Mouse (Mus musculus): ENCODE measurements around the gene Irf2.

Irf2 gene

DNA sequence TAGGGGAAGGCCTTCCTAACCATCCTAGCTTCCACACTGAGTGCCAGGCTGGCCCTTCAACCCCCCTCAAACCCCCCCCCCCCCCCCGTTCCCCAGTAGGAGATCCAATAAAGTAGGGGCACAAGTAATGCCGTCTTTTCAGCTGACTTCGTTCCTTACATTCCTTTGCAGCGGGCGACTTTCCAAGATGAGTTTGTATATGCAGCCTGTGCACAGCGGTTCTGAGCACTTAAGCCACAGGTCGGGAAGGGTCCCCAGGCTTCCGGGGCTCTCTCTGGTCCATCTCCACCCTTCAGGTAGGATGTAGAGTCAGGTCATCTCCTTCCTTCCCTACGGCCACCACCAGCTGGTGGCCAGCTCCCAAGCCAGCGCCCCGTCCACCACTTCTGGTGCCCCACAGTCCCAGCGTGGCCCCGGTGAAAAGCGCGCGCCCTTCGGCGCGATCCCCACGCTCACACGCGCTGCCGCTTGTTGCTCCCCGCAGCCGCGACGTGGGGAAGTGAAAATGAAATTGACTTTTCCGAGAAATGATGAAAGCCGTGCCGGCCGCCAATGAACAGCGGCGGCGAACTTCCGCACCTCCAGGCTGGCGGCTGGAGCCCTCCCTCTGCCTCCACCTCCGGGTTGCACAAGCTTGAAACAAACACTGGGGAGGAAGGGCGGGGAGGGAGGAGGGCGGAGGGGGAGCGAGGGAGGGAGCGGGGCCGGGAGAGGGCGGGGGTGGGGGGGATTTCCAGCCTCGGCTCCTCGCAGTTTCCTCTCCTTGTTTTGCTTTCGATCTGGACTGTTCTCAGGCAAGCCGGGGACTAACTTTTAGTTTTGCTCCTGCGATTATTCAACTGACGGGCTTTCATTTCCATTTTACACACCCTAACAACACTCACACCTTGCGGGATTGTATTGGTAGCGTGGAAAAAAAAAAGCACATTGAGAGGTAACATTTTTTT, at the start of gene Irf2:
Gene Irf2 (plus strand): TSS at position 730 of the 947 bp plus-strand sequence.
- peak; percentile 93 to 96 for DNase-seq

DNA sequence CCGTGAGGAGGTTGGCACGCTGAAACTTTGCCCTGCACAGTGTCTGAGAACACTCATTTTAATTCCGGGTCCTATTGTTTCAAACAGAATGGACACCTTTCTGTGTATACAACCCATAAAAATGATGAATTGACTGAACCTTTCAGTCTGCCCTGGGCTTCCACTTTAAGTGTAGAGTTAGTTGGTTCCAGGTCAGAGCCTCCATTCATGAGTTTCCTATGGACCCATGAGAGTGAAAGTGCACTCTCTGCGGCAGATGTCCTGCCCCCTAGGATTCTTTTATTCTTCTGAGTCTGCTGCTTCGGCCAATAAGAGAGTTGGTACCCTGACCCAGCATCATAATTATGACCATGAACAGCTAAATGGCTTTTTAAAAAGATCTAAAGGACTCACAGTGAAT, 49.4 kb upstream of the Irf2 start:
- DNase-seq = no peak

- DNase-seq = no peak
Observed at GRCm38 (mm10) chr8:46690581-46690980, 49.0 kb upstream of the Irf2 start.

GRCm38 (mm10) chr8:46691360-46691759, 48.2 kb upstream of the Irf2 start:
- peak in 1 of 2 experiments; percentile 24 for DNase-seq

- peak; percentile 42 to 53 for DNase-seq
Observed at GRCm38 (mm10) chr8:46696256-46697041, 43.1 kb upstream of the Irf2 start.

- DNase-seq = no peak
Observed at GRCm38 (mm10) chr8:46697566-46697965, 42.0 kb upstream of the Irf2 start.

DNA sequence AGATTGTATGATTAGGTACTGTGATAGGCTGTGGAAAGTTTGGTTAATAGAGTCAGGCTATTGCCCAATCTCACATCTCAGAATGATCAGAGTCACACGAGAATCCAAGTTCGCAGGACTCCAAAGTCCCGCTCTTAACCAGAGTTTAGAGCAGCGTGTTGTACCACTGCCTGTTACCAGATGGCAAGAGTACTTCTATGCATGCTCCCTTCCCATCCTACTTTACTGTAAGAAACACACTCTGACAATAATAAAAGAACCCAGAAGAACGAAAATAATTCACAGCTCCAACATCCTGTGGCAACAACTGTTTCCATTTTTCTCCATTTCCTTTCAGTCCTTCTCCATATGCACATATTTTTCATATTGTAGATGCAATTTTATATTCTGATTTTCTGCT, 41.4 kb upstream of the Irf2 start:
- DNase-seq = no peak

DNA sequence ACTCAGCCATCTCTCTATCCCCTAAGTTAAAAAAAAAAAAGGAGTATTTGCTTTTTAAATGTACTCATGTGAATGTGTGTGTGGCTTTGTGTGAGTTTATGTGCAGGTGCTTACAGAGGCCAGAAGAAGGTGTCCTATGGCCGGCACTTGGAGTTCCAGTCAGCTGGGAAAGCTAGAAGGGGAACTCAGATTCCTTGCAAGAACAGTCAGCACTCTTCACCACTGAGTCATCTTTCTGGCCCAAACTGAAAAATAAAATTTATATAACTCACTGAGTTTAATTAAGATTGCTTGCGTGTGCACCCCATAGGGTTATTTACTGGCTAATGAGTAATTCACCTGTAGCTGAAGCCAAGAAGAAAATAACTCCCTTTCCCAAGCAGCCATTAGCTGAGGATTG, 34.4 kb upstream of the Irf2 start:
- DNase-seq = no peak

- no peak for DNase-seq
Observed at GRCm38 (mm10) chr8:46706730-46707129, 32.8 kb upstream of the Irf2 start.

- DNase-seq = no peak
Observed at GRCm38 (mm10) chr8:46709302-46709701, 30.2 kb upstream of the Irf2 start.

- DNase-seq = no peak
Observed at GRCm38 (mm10) chr8:46710289-46710688, 29.2 kb upstream of the Irf2 start.

DNA sequence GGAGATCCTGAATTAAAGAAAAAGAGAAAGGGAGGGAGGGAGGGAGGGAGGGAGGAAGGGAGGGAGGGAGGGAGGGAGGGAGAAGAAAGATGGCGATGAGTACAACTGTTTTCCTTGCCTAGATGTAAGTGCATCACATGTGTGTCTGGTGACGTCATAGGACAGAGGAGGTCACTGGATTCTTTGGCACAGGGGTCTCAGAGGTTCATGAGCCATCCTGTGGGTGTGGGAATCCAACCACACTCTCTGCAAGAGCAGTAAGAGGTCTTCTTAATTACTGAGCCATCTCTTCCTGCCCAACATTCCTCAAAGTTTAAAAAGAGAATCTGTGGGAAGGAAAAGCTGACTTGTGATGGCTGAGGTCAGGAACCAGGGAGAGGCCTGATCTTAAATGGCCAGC, 28.0 kb upstream of the Irf2 start:
- no peak for DNase-seq

DNA sequence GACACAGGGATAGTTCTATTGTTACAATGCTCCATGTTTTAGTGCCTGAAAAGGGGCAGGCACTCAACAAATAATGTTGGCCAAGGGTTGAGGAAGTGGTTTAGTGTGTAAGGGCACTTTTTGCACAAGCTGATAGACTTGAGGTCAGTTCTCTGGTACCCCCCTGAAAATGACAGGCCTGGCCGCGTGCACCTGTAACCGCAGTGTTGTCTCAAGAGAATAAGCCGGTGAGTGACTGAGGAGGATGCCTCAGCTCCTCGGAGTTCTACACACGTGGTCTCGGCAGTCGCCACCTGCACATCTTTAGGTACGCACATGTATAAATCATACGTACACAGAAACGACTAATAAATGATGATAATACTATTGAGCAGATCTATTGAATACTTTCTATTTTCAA, 26.4 kb upstream of the Irf2 start:
- no peak for DNase-seq

- peak; percentile 49 to 64 for DNase-seq
Observed at GRCm38 (mm10) chr8:46713844-46714243, 25.7 kb upstream of the Irf2 start.

- DNase-seq = no peak
Observed at GRCm38 (mm10) chr8:46714400-46714799, 25.1 kb upstream of the Irf2 start.

DNA sequence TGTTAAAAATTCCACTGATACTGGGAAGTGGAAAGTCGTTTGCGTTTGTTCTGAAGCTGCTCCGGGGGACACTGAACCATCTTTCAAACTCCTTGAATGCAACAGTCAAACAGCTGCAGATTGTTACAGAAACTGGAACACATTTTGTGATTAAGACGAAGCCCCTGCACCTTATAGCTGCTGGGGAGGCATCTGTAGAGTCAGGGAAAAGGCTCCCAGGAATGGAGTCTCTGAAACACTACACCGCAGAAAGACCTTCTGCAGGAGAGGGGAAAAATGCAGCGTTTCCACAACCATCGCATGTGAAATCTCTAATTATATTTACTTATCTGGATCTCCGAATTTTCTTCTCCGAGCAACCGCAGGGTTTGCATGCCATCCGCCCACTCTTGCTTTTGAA, 23.1 kb upstream of the Irf2 start:
- no peak for DNase-seq

GRCm38 (mm10) chr8:46717170-46717569, 22.4 kb upstream of the Irf2 start:
- DNase-seq = no peak

DNA sequence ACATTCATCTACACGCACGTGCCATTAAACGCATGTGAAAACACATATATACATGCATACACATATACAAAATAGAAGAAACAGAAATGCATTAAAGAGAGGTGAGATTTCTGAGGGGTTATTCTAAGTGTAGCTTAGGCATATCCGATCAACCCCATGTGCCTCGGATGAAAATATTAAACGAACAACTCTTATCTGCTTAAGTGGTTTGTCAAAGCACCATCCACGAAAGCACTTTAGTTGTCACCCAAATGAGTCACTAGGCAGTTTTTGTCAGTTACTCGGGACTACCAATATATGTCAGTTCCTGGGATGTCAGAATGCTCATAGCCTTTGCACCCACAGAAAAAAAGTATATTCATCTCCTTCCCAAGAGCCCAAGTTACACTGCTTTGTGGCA, 21.2 kb upstream of the Irf2 start:
- DNase-seq = no peak

GRCm38 (mm10) chr8:46718747-46719146, 20.8 kb upstream of the Irf2 start:
- DNase-seq = no peak

GRCm38 (mm10) chr8:46720656-46721055, 18.9 kb upstream of the Irf2 start:
- no peak for DNase-seq

- DNase-seq = no peak
Observed at GRCm38 (mm10) chr8:46721065-46721845, 18.3 kb upstream of the Irf2 start.

GRCm38 (mm10) chr8:46722536-46722935, 17.0 kb upstream of the Irf2 start:
- no peak for DNase-seq

DNA sequence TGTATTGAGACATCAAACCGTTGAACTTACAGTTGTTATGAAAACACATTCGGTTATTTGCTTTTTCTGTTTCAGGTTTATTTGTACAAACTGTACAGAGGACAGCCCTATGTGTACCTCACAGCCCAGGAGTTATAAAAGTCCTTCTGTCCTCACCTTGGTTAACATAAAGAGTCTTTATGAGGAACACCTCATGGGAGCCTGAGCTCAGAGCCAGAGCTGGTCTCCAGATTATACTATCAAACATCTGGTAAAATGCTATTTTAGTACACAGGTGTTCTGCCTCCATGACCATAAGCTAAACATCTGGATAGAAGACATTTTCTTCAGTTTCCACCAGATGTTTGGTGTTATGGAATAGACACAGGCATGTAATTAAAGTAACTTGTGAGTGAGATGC, 13.1 kb upstream of the Irf2 start:
- DNase-seq = no peak

Measured in lung, postnatal 4 days (tissue).